Mouse (Mus musculus): Measurements from ENCODE around the gene Adgrf3.

- TF ChIP-seq CTCF (IDR thresholded peaks at IDR 0.05; ENCODE audit: low read depth) (no peak), EP300 (IDR thresholded peaks at IDR 0.05; ENCODE audit: low read depth) (no peak)
These were observed 27.5 kb upstream of the Adgrf3 start for GRCm38 (mm10) chr5:30233042-30233441.

Data from heart, postnatal 0 days (tissue).